Mouse (Mus musculus) cerebellum, adult 2 months (tissue): Measurements from ENCODE around the gene Smco3. TPM values are rescaled to one million over a fixed set of nuclear protein-coding genes. Genes with fewer than 3 reads are reported as not detected.

Experiments used
- DNase-seq, 2 experiments: peaks; one replicate each; pipeline ENCODE4 v3.0.0; 2021
- H3K27ac ChIP-seq: fragments of 200-500 bp; 2 replicates; pipeline ENCODE4 v1.5.1; 2012; ENCODE audit warnings: low read length, control low read depth, inconsistent platforms; ENCODE audit not compliant: insufficient read depth
- H3K27me3 ChIP-seq: fragments of 200-500 bp; 2 replicates; pipeline ENCODE4 v1.6.1; 2012; ENCODE audit warnings: inconsistent platforms, mild to moderate bottlenecking, low read length, moderate library complexity; ENCODE audit not compliant: control insufficient read depth, insufficient read depth
- H3K4me1 ChIP-seq: fragments of 200-500 bp; 2 replicates; pipeline ENCODE4 v1.6.1; 2011; ENCODE audit warnings: low read length; ENCODE audit not compliant: control insufficient read depth, insufficient read depth
- H3K4me3 ChIP-seq: fragments of 200-500 bp; replicated peaks from 2 replicates; pipeline ENCODE3; 2011; ENCODE audit warnings: mild to moderate bottlenecking, low read depth, low read length, control low read depth; ENCODE audit not compliant: insufficient read depth
- CTCF ChIP-seq: fragments of 200-500 bp; IDR thresholded peaks from 2 replicates; pipeline ENCODE4 v1.5.1; 2011; ENCODE audit warnings: low read depth, mild to moderate bottlenecking, control low read depth, low read length, moderate library complexity, borderline replicate concordance; ENCODE audit not compliant: insufficient read depth
- POLR2A ChIP-seq: fragments of 200-500 bp; IDR thresholded peaks from 2 replicates; pipeline ENCODE4 v1.6.1; 2011; ENCODE audit warnings: low read length, control low read depth, borderline replicate concordance; ENCODE audit not compliant: insufficient read depth
- WGBS: fragments of 180-500 bp; shearing (Covaris S2); methylation state at CpG from one replicate; pipeline ENCODE4 v1.1.7; 2018; 5-methylcytosine and 5-hydroxymethylcytosine counted together
- polyA plus RNA-seq: library from polyadenylated mRNA; depleted of rRNA; stranded (reverse); fragments of >200 nt; gene quantifications from 2 replicates; pipeline ENCODE4 v1.2.3, GENCODE M21; 2012

Gene Smco3
- polyA plus RNA-seq, 1 experiment = 8.8 TPM

DNA sequence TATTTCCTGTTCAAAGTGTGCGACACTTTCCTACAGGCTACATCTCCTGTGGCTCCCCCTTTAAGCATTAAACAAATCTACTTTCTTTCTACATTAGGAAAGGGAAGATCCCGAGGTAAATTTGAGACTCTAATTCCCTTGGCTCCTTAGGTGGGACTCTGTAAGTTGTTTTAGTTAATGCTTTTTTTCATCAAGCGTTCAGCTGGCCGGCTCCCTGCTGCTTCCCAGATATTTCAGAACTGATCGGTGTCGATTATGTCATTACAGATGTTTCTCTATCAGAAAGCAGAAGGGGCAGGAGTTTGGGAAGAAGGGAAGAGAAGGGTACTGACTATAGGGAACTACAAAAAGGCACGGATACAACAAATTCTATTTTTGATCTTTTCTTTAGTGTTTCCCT is 8.1 kb downstream of the Smco3 start:
- H3K27ac ChIP-seq = no peak overlapping the region

DNA sequence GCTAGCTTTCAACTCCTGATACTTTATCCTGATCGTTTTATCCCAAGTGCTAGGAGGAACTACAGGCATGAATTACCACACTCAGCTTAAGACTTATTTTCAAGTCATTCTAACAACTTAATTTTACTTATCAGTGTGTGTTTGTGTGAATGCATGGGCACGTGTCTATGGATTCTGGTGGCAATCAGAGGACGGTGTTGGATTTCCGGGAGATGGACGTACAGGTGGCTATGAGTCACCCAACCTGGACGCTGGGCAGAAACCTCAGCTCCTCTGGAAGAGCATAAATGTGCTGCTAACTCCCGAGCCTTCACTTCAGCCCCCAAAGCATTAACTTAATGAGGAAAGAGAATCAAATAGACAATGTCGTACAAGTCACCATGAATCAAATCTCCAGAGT is 10.3 kb downstream of the Smco3 start:
- H3K27ac ChIP-seq = no peak overlapping the region
- TF ChIP-seq CTCF (no peak), POLR2A (no peak)
- H3K4me1 ChIP-seq = peaks cover 5% of the 10 kb centered on the region; the same call in 1 of the 2 replicates
- no peaks in the 10 kb centered on the region for H3K27me3 ChIP-seq
- 92% methylated on average over 8 of the region's 8 CpGs for WGBS
- H3K4me3 ChIP-seq = no peak overlapping the region
- no peak for DNase-seq

More for the DNA sequence above, 8.1 kb downstream of the Smco3 start:
- no peak for TF ChIP-seq POLR2A
- TF ChIP-seq CTCF = no peak
- WGBS = 15% methylated on average over 7 of the region's 7 CpGs
- Histone ChIP-seq H3K4me3 (peak overlapping the region; percentile 79), H3K4me1 (peaks cover 5% of the 10 kb centered on the region; the same call in 1 of the 2 replicates), H3K27me3 (no peaks in the 10 kb centered on the region)
- no peak for DNase-seq

DNA sequence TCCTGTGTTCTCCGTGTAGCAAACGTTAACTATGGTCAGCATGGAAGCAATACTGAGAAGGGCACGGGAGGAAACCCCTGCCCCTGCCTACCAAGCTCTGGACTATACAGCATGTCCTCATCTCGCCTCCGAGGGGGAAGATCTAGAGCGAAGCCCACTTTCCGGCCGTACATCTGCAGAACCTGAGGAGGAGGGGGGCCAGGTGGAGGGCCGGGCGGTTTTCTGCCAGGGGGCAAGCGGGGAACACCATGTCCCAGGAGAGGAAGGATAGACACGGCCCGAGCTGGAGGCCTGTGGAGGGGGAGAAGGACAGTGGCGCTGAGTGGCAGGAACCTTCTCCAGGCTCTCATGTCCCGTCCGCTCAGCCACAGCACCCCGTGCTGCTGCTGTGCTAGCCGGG is 14.2 kb downstream of the Smco3 start:
- DNase-seq = no peak
- Histone ChIP-seq H3K27me3 (no peaks in the 10 kb centered on the region), H3K27ac (no peak overlapping the region), H3K4me3 (no peak overlapping the region), H3K4me1 (no peaks in the 10 kb centered on the region)
- 91% methylated on average over 18 of the region's 18 CpGs for WGBS
- TF ChIP-seq CTCF (no peak), POLR2A (no peak)

DNA sequence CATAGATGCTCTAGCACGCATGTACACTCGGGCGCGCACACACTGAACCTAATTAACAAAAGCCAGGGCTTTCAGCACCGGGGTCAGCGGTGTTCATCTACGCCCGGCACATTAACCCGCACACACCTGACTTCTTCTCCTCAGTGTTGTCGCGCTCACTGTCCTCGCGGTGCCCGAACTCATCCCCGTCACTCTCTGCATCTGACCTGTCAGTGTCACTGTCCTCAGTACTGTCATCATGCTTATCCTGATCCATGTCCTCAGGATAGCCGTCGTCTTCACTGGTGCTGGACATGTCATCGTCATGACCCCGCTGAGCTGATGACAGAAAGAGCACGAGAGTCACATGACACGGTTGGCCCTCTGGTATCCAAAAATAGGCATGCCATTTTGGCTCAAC is 14.9 kb downstream of the Smco3 start:
- Histone ChIP-seq H3K27ac (no peak overlapping the region), H3K4me3 (no peak overlapping the region), H3K27me3 (no peaks in the 10 kb centered on the region), H3K4me1 (no peaks in the 10 kb centered on the region)
- no peak for DNase-seq
- TF ChIP-seq CTCF = no peak
- 95% methylated on average over 21 of the region's 21 CpGs for WGBS

GRCm38 (mm10) chr6:136817549-136817948 is 17.7 kb downstream of the Smco3 start:
- TF ChIP-seq POLR2A (no peak), CTCF (no peak)
- Histone ChIP-seq H3K27ac (no peak overlapping the region), H3K27me3 (no peaks in the 10 kb centered on the region), H3K4me1 (no peaks in the 10 kb centered on the region), H3K4me3 (no peak overlapping the region)
- no peak for DNase-seq
- WGBS = 53% methylated on average over 3 of the region's 3 CpGs

GRCm38 (mm10) chr6:136816826-136817225 is 18.4 kb downstream of the Smco3 start:
- Histone ChIP-seq H3K4me1 (no peaks in the 10 kb centered on the region), H3K4me3 (no peak overlapping the region), H3K27ac (no peak overlapping the region), H3K27me3 (no peaks in the 10 kb centered on the region)
- TF ChIP-seq POLR2A = no peak
- TF ChIP-seq CTCF = no peak
- no peak for DNase-seq
- WGBS = 86% methylated on average over 21 of the region's 21 CpGs

- Histone ChIP-seq H3K4me1 (no peaks in the 10 kb centered on the region), H3K27ac (no peak overlapping the region), H3K4me3 (no peak overlapping the region), H3K27me3 (no peaks in the 10 kb centered on the region)
- DNase-seq = no peak
- 89% methylated on average over 7 of the region's 7 CpGs for WGBS
- TF ChIP-seq POLR2A (no peak), CTCF (no peak)
Measured at GRCm38 (mm10) chr6:136815381-136815780, 19.9 kb downstream of the Smco3 start.

GRCm38 (mm10) chr6:136813117-136813516 is 22.1 kb downstream of the Smco3 start:
- no peak overlapping the region for H3K4me3 ChIP-seq
- 25% methylated on average over 4 of the region's 4 CpGs for WGBS
- TF ChIP-seq CTCF (no peak), POLR2A (no peak)
- H3K4me1 ChIP-seq = peaks cover 8% of the 10 kb centered on the region; the same call in 1 of the 2 replicates
- H3K27ac ChIP-seq = no peak overlapping the region
- H3K27me3 ChIP-seq = no peaks in the 10 kb centered on the region
- no peak for DNase-seq

GRCm38 (mm10) chr6:136811196-136811595 is 24.1 kb downstream of the Smco3 start:
- 79% methylated on average over 10 of the region's 10 CpGs for WGBS
- DNase-seq = no peak
- Histone ChIP-seq H3K27ac (no peak overlapping the region), H3K27me3 (no peaks in the 10 kb centered on the region), H3K4me3 (no peak overlapping the region), H3K4me1 (peaks cover 8% of the 10 kb centered on the region; the same call in 1 of the 2 replicates)
- TF ChIP-seq CTCF (no peak), POLR2A (no peak)
